Mouse (Mus musculus) kidney, adult 2 months (tissue): Measurements from ENCODE around the gene Dhx34.
A peak's percentile ranks its signal among the peaks of the same experiment; 100 is the strongest.

Experiments
- CTCF ChIP-seq: fragments of 200-500 bp; conservative IDR thresholded peaks from 2 replicates; pipeline ENCODE4 v1.5.1; 2011; ENCODE audit warnings: low read depth, mild to moderate bottlenecking, control low read depth, low read length, moderate library complexity, mixed read lengths; ENCODE audit not compliant: insufficient read depth, insufficient read length
- POLR2A ChIP-seq: fragments of 200-500 bp; IDR thresholded peaks from one replicate; pipeline ENCODE4 v1.6.1; 2011; ENCODE audit warnings: low read depth, low read length, control low read depth

DNA sequence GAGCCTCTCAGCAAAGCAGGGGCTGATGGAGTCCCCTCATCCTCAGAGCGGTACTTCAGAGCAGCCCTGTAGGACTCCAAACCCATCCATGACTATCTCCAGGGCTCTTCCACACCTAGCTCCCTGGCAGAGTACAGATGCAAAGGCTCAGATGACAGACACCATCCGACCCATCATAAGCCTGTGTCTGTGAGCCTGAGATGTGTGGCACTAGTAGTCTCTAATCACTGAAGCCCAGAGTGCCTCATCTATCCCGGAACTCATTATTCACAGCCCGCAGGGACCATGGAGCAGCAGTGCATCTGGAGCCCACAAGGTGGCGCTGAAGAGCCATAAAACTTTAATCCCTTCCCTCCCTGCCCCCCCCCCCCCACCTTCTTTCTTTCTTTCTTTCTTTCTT is 29.5 kb downstream of the Dhx34 start:
- TF ChIP-seq CTCF (peak; percentile 73), POLR2A (no peak)
